Mouse (Mus musculus) liver, postnatal 0 days (tissue): ENCODE results near the gene Bri3. TPM values are rescaled to one million over a fixed set of nuclear protein-coding genes. Genes with fewer than 3 reads are reported as not detected.

Source experiments
- ATAC-seq: fragments of 200-750 bp; cut with Nextera tagmentation; 2 replicates; pipeline ENCODE4 v1.8.0; 2017; ENCODE audit warnings: mild to moderate bottlenecking, moderate library complexity
- DNase-seq: peaks from one replicate; pipeline ENCODE4 v3.0.0-alpha.2; 2016
- H3K27ac ChIP-seq: fragments of 300-500 bp; sonication (generic); 2 replicates; pipeline ENCODE4 v1.5.1; 2014; ENCODE audit warnings: antibody characterized with exemption, moderate library complexity, mild to moderate bottlenecking, low read depth
- H3K27me3 ChIP-seq: fragments of 300-500 bp; sonication (generic); 2 replicates; pipeline ENCODE4 v1.6.1; 2014; ENCODE audit warnings: low read length, control low read depth, mixed read lengths; ENCODE audit not compliant: insufficient read depth
- H3K36me3 ChIP-seq: fragments of 300-500 bp; sonication (generic); replicated peaks from 2 replicates; pipeline ENCODE4 v1.6.1; 2014; ENCODE audit warnings: mild to moderate bottlenecking, control low read depth, low read length, moderate library complexity, mixed read lengths; ENCODE audit not compliant: insufficient read depth
- H3K4me1 ChIP-seq: fragments of 300-500 bp; sonication (generic); 2 replicates; pipeline ENCODE4 v1.6.1; 2014; ENCODE audit warnings: antibody characterized with exemption, mild to moderate bottlenecking, control low read depth; ENCODE audit not compliant: insufficient read depth
- H3K4me2 ChIP-seq: fragments of 300-500 bp; sonication (generic); 2 replicates; pipeline ENCODE4 v1.6.1; 2014; ENCODE audit warnings: low read depth, mild to moderate bottlenecking, low read length, moderate library complexity, mixed read lengths
- H3K4me3 ChIP-seq: fragments of 300-500 bp; sonication (generic); 2 replicates; pipeline ENCODE4 v1.5.1; 2014; ENCODE audit warnings: low read depth, low read length
- H3K9ac ChIP-seq: fragments of 300-500 bp; sonication (generic); replicated peaks from 2 replicates; pipeline ENCODE4 v1.6.1; 2014; ENCODE audit warnings: mild to moderate bottlenecking, moderate library complexity
- H3K9me3 ChIP-seq: fragments of 300-500 bp; sonication (generic); 2 replicates; pipeline ENCODE4 v1.6.1; 2016; ENCODE audit warnings: mild to moderate bottlenecking, control low read depth, low read length, mixed read lengths
- CTCF ChIP-seq: sonication (generic); IDR thresholded peaks from 2 replicates; pipeline ENCODE4 v1.5.1; 2016; ENCODE audit warnings: antibody characterized with exemption, low read depth
- EP300 ChIP-seq: IDR thresholded peaks from 2 replicates; pipeline ENCODE4 v1.6.1; 2016; ENCODE audit warnings: antibody characterized with exemption, low read depth, mild to moderate bottlenecking
- WGBS: fragments of 180-500 bp; shearing (Covaris S2); extraction: QIAGEN DNeasy Blood & Tissue Kit; methylation state at CpG from one replicate; pipeline ENCODE4 v1.1.7; 2014; ENCODE audit not compliant: insufficient replicate concordance; 5-methylcytosine and 5-hydroxymethylcytosine counted together
- polyA plus RNA-seq: library from polyadenylated mRNA; unstranded; fragments of >200 nt; fragmentation: Nextera tagmentation; extraction: Ambion mirVana; gene quantifications from 2 replicates; pipeline ENCODE4 v1.2.1, GENCODE M21; 2015

Bri3 gene
- 51.1 and 53.0 TPM in 2 replicates for polyA plus RNA-seq

DNA sequence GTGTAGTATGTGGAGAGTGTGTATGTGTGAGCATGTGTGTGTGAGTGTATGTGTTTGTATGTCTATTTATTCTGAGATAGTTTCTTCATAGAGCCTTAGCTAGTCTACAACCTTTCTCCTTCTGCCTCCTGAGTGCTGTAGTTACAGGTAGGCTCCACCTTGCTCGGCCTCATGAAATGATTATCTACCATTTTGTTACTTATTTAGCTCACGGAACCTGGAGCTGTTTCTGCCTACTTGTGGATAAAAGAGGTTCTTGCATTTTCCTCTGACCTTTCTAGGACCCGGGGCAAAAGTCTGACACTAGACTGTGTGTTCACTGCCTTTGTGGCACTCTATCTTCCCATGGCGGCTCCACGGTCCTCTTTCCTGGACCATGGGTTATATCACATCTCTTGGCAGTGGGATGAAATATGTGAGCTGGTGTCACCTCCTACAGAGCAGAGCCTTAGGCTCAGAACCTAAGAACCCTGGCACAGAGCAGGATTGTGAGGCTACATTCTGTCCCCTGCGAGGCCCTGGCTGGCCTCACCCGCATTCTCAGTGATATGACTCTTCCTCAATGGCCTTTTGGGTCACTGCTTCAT, at the start of gene Bri3:
TSS of gene Bri3 (plus strand) at position 537 of the 587 bp plus-strand sequence.
- H3K4me1 ChIP-seq: peaks cover 9% of the 10 kb centered on the region
- ATAC-seq: no peak
- WGBS: 75% methylated on average over 7 of the region's 7 CpGs
- no peak within 1 kb of the TSS for H3K4me2 ChIP-seq
- no peak within 1 kb of the TSS for H3K9ac ChIP-seq
- H3K36me3 ChIP-seq: no peaks in the 10 kb centered on the region
- no peaks in the 10 kb centered on the region for H3K9me3 ChIP-seq
- no peak within 1 kb of the TSS for H3K4me3 ChIP-seq
- no peaks in the 10 kb centered on the region for H3K27me3 ChIP-seq
- no peak for DNase-seq
- TF ChIP-seq CTCF: no peak
- no peak for TF ChIP-seq EP300
- no peak within 1 kb of the TSS for H3K27ac ChIP-seq

DNA sequence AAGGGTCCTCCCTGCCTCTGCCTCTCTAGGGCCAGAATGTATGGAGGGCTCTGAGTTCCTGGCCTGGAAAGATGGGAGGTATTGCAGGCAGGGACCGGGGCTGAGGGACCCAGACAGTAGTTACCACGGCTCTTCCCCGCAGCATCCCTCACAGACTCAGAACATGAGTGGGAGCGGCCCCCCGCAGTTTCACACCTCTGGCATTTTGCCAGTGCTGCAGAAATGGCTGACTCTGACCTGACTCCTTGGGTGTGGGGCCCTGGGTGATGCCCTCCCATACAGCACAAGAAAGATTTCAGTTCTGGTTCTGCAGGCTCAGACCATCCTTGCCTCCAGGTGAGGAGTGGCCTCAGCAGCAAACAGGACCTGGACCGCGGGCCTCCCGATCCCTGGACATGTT, 48.7 kb upstream of the Bri3 start:
- Histone ChIP-seq H3K4me1 (peaks cover 8% of the 10 kb centered on the region), H3K4me2 (no peak overlapping the region), H3K27ac (no peak overlapping the region), H3K9ac (no peak overlapping the region), H3K36me3 (0 out of 2 replicates have a peak, but pooled peaks cover 2% of the 10 kb centered on the region), H3K9me3 (no peaks in the 10 kb centered on the region), H3K4me3 (no peak overlapping the region), H3K27me3 (no peaks in the 10 kb centered on the region)
- ATAC-seq: no peak
- no peak for DNase-seq
- 82% methylated on average over 8 of the region's 8 CpGs for WGBS
- TF ChIP-seq EP300 (no peak), CTCF (no peak)

DNA sequence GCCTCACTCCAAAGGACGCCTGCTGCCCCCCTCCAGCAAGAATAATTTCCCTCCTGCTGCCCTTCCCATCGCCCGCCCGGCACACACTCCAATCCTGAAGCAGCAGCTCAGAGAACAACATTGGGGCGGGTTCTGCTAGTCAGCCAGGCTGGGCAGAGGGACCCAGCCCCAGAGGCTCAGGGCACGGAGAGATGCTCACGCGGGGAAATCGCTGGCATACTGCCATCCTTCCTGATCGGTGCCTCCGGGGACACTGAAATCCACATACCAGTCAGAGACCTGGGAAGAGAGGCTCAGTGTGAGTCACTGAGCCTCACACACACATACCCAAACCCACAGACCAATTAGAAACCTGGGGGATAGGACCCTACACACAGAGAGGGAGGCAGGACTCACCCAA, 43.6 kb upstream of the Bri3 start:
- 80% methylated on average over 11 of the region's 11 CpGs for WGBS
- no peak for ATAC-seq
- Histone ChIP-seq H3K4me3 (no peak overlapping the region), H3K9me3 (0 out of 2 replicates have a peak, but pooled peaks cover 3% of the 10 kb centered on the region), H3K4me1 (no peaks in the 10 kb centered on the region; the same call in 1 of the 2 replicates), H3K4me2 (no peak overlapping the region), H3K27ac (no peak overlapping the region), H3K36me3 (peaks cover 3% of the 10 kb centered on the region; the same call in 1 of the 2 replicates), H3K27me3 (no peaks in the 10 kb centered on the region), H3K9ac (no peak overlapping the region)
- no peak for DNase-seq
- TF ChIP-seq EP300 (no peak), CTCF (no peak)

DNA sequence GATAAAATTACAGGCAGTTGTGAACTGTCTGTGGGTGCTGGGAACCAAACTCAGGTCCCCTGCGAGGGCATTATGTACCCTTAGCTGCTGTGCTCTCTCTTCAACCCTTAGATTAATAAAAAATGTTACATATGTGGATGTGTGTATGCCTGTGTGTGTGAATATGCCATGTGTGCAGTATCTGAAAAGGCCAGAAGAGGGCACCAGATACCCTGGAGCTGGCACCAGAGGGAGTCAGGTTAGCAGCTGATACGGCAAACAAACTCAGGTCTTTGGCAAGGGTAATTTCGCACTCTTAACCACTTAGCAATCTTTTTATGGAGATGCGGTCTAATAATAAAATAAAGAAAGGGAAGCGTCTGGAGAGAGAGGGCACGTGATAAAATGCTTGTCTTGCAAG, 41.8 kb upstream of the Bri3 start:
- no peak overlapping the region for H3K4me3 ChIP-seq
- H3K9me3 ChIP-seq: 0 out of 2 replicates have a peak, but pooled peaks cover 3% of the 10 kb centered on the region
- DNase-seq (no peak), ATAC-seq (no peak)
- H3K27ac ChIP-seq: no peak overlapping the region
- no peak overlapping the region for H3K4me2 ChIP-seq
- no peak overlapping the region for H3K9ac ChIP-seq
- WGBS: 91% methylated on average over 6 of the region's 6 CpGs
- no peaks in the 10 kb centered on the region for H3K27me3 ChIP-seq
- peaks cover 6% of the 10 kb centered on the region; the same call in 1 of the 2 replicates for H3K36me3 ChIP-seq
- TF ChIP-seq CTCF: peak; percentile 46
- no peak for TF ChIP-seq EP300
- H3K4me1 ChIP-seq: no peaks in the 10 kb centered on the region; the same call in 1 of the 2 replicates

DNA sequence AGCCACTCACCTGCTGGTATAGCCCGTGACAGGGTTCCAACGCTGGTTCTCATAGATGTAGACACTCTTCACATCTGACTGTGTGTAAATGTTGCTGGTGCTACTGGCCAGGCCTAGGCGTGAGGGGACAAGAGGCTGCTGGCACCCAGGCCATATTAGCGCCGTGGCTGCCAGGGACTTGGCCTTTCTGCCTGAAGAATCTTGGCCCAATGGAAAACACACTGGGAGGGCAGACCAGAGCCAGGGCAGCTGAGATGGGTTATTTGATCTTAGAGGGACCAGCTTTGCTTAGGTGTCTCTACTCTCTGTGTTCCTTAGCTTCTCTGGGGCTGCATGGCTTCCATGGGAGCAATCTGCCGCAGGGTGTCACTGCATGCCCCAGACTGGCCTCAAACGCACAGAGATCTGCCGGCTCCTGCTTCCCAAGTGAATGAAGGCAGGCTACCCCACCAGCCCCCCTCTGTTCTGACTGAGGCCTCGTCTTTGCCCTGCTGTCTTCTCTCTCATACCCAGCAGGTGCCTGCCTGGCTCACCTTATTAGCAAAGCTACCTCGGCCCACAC, 40.8 kb upstream of the Bri3 start:
- H3K36me3 ChIP-seq: peaks cover 8% of the 10 kb centered on the region; the same call in 1 of the 2 replicates
- no peak for ATAC-seq
- H3K4me2 ChIP-seq: no peak overlapping the region
- H3K4me1 ChIP-seq: no peaks in the 10 kb centered on the region; the same call in 1 of the 2 replicates
- DNase-seq: no peak
- 0 out of 2 replicates have a peak, but pooled peaks cover 3% of the 10 kb centered on the region for H3K9me3 ChIP-seq
- no peaks in the 10 kb centered on the region for H3K27me3 ChIP-seq
- 82% methylated on average over 10 of the region's 10 CpGs for WGBS
- no peak for TF ChIP-seq CTCF
- no peak for TF ChIP-seq EP300
- no peak overlapping the region for H3K9ac ChIP-seq
- no peak overlapping the region for H3K27ac ChIP-seq
- no peak overlapping the region for H3K4me3 ChIP-seq

DNA sequence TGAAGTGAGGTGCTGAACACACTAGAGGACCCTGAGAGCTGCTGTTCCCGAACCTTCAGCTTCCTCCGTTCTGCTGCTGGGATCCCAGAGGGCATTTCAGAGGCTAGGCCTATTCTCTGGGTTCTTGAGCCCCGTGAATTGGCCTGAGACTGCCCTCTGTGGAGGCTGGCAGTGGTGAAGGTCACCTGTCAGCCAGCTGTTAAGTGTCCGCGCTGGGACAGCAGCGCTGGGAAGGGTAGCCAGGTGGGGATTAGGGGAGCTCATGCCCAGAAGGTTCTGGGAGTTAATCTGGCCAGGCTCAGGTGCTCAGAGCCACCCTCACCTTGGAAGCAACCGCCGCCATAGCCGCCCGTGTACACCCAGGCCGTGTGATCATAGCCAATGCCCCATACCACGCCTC, 39.9 kb upstream of the Bri3 start:
- ATAC-seq (no peak), DNase-seq (no peak)
- Histone ChIP-seq H3K9ac (no peak overlapping the region), H3K4me1 (no peaks in the 10 kb centered on the region; the same call in 1 of the 2 replicates), H3K4me3 (no peak overlapping the region), H3K36me3 (peaks cover 8% of the 10 kb centered on the region; the same call in 1 of the 2 replicates), H3K27ac (no peak overlapping the region), H3K27me3 (no peaks in the 10 kb centered on the region), H3K9me3 (0 out of 2 replicates have a peak, but pooled peaks cover 3% of the 10 kb centered on the region), H3K4me2 (no peak overlapping the region)
- TF ChIP-seq CTCF (no peak), EP300 (no peak)
- WGBS: 91% methylated on average over 12 of the region's 12 CpGs
